Mouse (Mus musculus) myocyte (in vitro differentiated cells): Measurements from ENCODE around the gene Ugt1a1.
"Not testable (repeated sequence)": the region's sequence is repeated elsewhere in the genome, so short reads cannot be mapped to it uniquely, and the experiment has no call there.

Experiments
- CEBPB ChIP-seq: IDR thresholded peaks from 2 replicates; pipeline ENCODE4 v1.6.1; 2011; ENCODE audit warnings: mild to moderate bottlenecking, moderate library complexity; ENCODE audit not compliant: poor library complexity, insufficient read depth, severe bottlenecking
- E2F4 ChIP-seq: IDR thresholded peaks from one replicate; pipeline ENCODE4 v1.6.1; 2011; ENCODE audit warnings: mild to moderate bottlenecking, control low read depth, moderate library complexity; ENCODE audit not compliant: insufficient read depth
- MAX ChIP-seq: IDR thresholded peaks from one replicate; pipeline ENCODE4 v1.6.1; 2011; ENCODE audit warnings: low read depth, mild to moderate bottlenecking, control low read depth
- MYOG ChIP-seq, 3 experiments: IDR thresholded peaks; one replicate each; pipeline ENCODE4 v1.6.1; 2011; ENCODE audit warnings: control low read depth in 2 of 3, low read depth in 2 of 3, mild to moderate bottlenecking in 2 of 3; ENCODE audit not compliant: insufficient read length in 2 of 3, control insufficient read depth in 1 of 3, insufficient read depth in 1 of 3
- POLR2A ChIP-seq: IDR thresholded peaks from one replicate; pipeline ENCODE4 v1.6.1; 2011; ENCODE audit warnings: low read depth, mild to moderate bottlenecking, control low read depth, moderate library complexity; ENCODE audit not compliant: insufficient read length
- POLR2AphosphoS2 ChIP-seq: IDR thresholded peaks from one replicate; pipeline ENCODE4 v1.6.1; 2011; ENCODE audit warnings: low read depth, control low read depth; ENCODE audit not compliant: insufficient read length
- REST ChIP-seq: IDR thresholded peaks from one replicate; pipeline ENCODE4 v1.6.1; 2011; ENCODE audit warnings: mild to moderate bottlenecking, control low read depth, moderate library complexity; ENCODE audit not compliant: insufficient read depth, insufficient read length
- TCF12 ChIP-seq: IDR thresholded peaks from one replicate; pipeline ENCODE4 v1.6.1; 2011; ENCODE audit warnings: mild to moderate bottlenecking, control low read depth; ENCODE audit not compliant: poor library complexity, insufficient read depth, severe bottlenecking
- TCF3 ChIP-seq: IDR thresholded peaks from one replicate; pipeline ENCODE4 v1.6.1; 2011; ENCODE audit warnings: low read depth, control low read depth; ENCODE audit not compliant: insufficient read length
- USF1 ChIP-seq: IDR thresholded peaks from one replicate; pipeline ENCODE4 v1.6.1; 2011; ENCODE audit warnings: low read depth, mild to moderate bottlenecking, control low read depth, moderate library complexity

DNA sequence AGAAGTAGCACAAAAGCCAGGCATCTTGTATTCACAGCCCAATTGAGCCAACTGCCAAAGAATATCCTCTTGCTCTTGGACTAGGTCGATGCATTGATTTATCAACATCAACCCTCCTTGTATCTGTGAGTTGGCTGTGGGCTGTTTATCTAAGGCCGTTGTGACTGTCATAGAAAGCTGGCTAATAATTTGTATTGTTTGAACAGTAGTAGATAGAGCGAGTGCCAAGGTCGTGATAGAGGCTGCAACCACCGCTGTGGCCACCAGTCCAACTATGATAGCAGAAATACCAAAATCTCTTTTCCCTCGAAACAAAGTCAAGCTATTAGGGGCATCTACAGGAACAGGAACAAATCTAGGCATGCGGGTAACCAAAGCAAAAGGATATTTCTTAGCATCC, 39.6 kb upstream of the Ugt1a1 start:
- TF ChIP-seq POLR2A; E2F4; REST; USF1; TCF3; CEBPB; TCF12; MAX; MYOG (IDR thresholded peaks at IDR 0.05; ENCODE audit: control insufficient read depth in 1 of 3, insufficient read depth in 1 of 3, insufficient read length in 2 of 3, low read depth in 2 of 3); POLR2AphosphoS2: not testable (repeated sequence)
